Mouse (Mus musculus) hindbrain, embryonic 16.5 days (tissue): ENCODE measurements around the gene Ubl4b. TPM values are rescaled to one million over a fixed set of nuclear protein-coding genes. Genes with fewer than 3 reads are reported as not detected.

ENCODE experiments used
- ATAC-seq: fragments of 200-750 bp; cut with Nextera tagmentation; 2 replicates; pipeline ENCODE4 v1.8.0; 2017; ENCODE audit warnings: moderate TSS enrichment, moderate library complexity
- H3K27ac ChIP-seq: fragments of 300-500 bp; sonication (generic); 2 replicates; pipeline ENCODE4 v1.5.1; 2014; ENCODE audit warnings: low read depth, mild to moderate bottlenecking, control low read depth, low read length, moderate library complexity
- H3K27me3 ChIP-seq: fragments of 300-500 bp; sonication (generic); replicated peaks from 2 replicates; pipeline ENCODE4 v1.6.1; 2014; ENCODE audit warnings: low read length; ENCODE audit not compliant: control insufficient read depth, insufficient read depth
- H3K36me3 ChIP-seq: fragments of 300-500 bp; sonication (generic); 2 replicates; pipeline ENCODE4 v1.6.1; 2014; ENCODE audit warnings: mild to moderate bottlenecking, low read length, moderate library complexity, mixed read lengths; ENCODE audit not compliant: control insufficient read depth, insufficient read depth
- H3K4me1 ChIP-seq: fragments of 300-500 bp; sonication (generic); 2 replicates; pipeline ENCODE4 v1.6.1; 2014; ENCODE audit warnings: low read depth, low read length; ENCODE audit not compliant: control insufficient read depth, insufficient read depth
- H3K4me2 ChIP-seq: fragments of 300-500 bp; sonication (generic); 2 replicates; pipeline ENCODE4 v1.6.1; 2014; ENCODE audit warnings: mild to moderate bottlenecking, low read length, control low read depth, moderate library complexity
- H3K4me3 ChIP-seq: fragments of 300-500 bp; sonication (generic); 2 replicates; pipeline ENCODE4 v1.5.1; 2014; ENCODE audit warnings: mild to moderate bottlenecking, low read length, control low read depth, moderate library complexity
- H3K9ac ChIP-seq: fragments of 300-500 bp; sonication (generic); 2 replicates; pipeline ENCODE4 v1.6.1; 2014; ENCODE audit warnings: low read depth, mild to moderate bottlenecking, control low read depth, low read length, moderate library complexity
- H3K9me3 ChIP-seq: fragments of 300-500 bp; sonication (generic); 2 replicates; pipeline ENCODE4 v1.6.1; 2014; ENCODE audit warnings: mild to moderate bottlenecking, low read length, moderate library complexity; ENCODE audit not compliant: control insufficient read depth
- WGBS: fragments of 180-500 bp; shearing (Covaris S2); extraction: QIAGEN DNeasy Blood & Tissue Kit; methylation state at CpG from one replicate; pipeline ENCODE4 v1.1.7; 2014; 5-methylcytosine and 5-hydroxymethylcytosine counted together
- polyA plus RNA-seq: library from polyadenylated mRNA; unstranded; fragments of >200 nt; fragmentation: Nextera tagmentation; extraction: Ambion mirVana; gene quantifications from 2 replicates; pipeline ENCODE4 v1.2.1, GENCODE M21; 2015

The Ubl4b gene
- polyA plus RNA-seq, 1 experiment from 2014 or later = not detected

GRCm38 (mm10) chr3:107558740-107559139, 3.9 kb upstream of the Ubl4b start:
- no peak overlapping the region for H3K4me2 ChIP-seq
- no peaks in the 10 kb centered on the region for H3K36me3 ChIP-seq
- no peak overlapping the region for H3K27ac ChIP-seq
- H3K9me3 ChIP-seq = no peaks in the 10 kb centered on the region
- no peaks in the 10 kb centered on the region for H3K27me3 ChIP-seq
- ATAC-seq = peak; percentile 13; the same call in 1 of the 2 replicates
- H3K9ac ChIP-seq = no peak overlapping the region
- H3K4me3 ChIP-seq = no peak overlapping the region
- H3K4me1 ChIP-seq = no peaks in the 10 kb centered on the region
- WGBS = 40% methylated on average over 2 of the region's 3 CpGs

- Histone ChIP-seq H3K9ac (no peak overlapping the region), H3K4me3 (no peak overlapping the region), H3K36me3 (no peaks in the 10 kb centered on the region), H3K9me3 (no peaks in the 10 kb centered on the region), H3K27ac (no peak overlapping the region), H3K27me3 (no peaks in the 10 kb centered on the region), H3K4me2 (no peak overlapping the region), H3K4me1 (peaks cover 12% of the 10 kb centered on the region)
- 0 out of 2 replicates have a peak, but pooled peaks have one; percentile 9 for ATAC-seq
- 73% methylated on average over 17 of the region's 17 CpGs for WGBS
These were observed 4.3 kb downstream of the Ubl4b start for GRCm38 (mm10) chr3:107550409-107551049.

- Histone ChIP-seq H3K27me3 (no peaks in the 10 kb centered on the region), H3K9ac (no peak overlapping the region), H3K36me3 (no peaks in the 10 kb centered on the region), H3K4me3 (no peak overlapping the region), H3K9me3 (no peaks in the 10 kb centered on the region), H3K27ac (no peak overlapping the region), H3K4me2 (no peak overlapping the region), H3K4me1 (peaks cover 6% of the 10 kb centered on the region; the same call in 1 of the 2 replicates)
- 30% methylated on average over 2 of the region's 2 CpGs for WGBS
- ATAC-seq = peak; percentile 84
These were observed 7.9 kb downstream of the Ubl4b start for GRCm38 (mm10) chr3:107546956-107547355.

GRCm38 (mm10) chr3:107545716-107546412, 9.0 kb downstream of the Ubl4b start:
- Histone ChIP-seq H3K4me3 (no peak overlapping the region), H3K4me2 (no peak overlapping the region), H3K9me3 (no peaks in the 10 kb centered on the region), H3K9ac (no peak overlapping the region), H3K4me1 (peaks cover 6% of the 10 kb centered on the region; the same call in 1 of the 2 replicates), H3K27ac (0 out of 2 replicates have a peak overlapping the region, but pooled peaks have one; percentile 12), H3K36me3 (no peaks in the 10 kb centered on the region), H3K27me3 (no peaks in the 10 kb centered on the region)
- WGBS = 59% methylated on average over 10 of the region's 10 CpGs
- no peak; the same call in 1 of the 2 replicates for ATAC-seq

GRCm38 (mm10) chr3:107545278-107545677, 9.6 kb downstream of the Ubl4b start:
- 65% methylated on average over 5 of the region's 5 CpGs for WGBS
- Histone ChIP-seq H3K36me3 (no peaks in the 10 kb centered on the region), H3K4me3 (no peak overlapping the region), H3K27me3 (no peaks in the 10 kb centered on the region), H3K9me3 (no peaks in the 10 kb centered on the region), H3K27ac (0 out of 2 replicates have a peak overlapping the region, but pooled peaks have one; percentile 12), H3K9ac (no peak overlapping the region), H3K4me1 (peaks cover 6% of the 10 kb centered on the region; the same call in 1 of the 2 replicates), H3K4me2 (no peak overlapping the region)
- ATAC-seq = no peak

GRCm38 (mm10) chr3:107543158-107544080, 11.5 kb downstream of the Ubl4b start:
- Histone ChIP-seq H3K4me1 (peaks cover 6% of the 10 kb centered on the region; the same call in 1 of the 2 replicates), H3K27me3 (no peaks in the 10 kb centered on the region), H3K27ac (no peak overlapping the region), H3K9ac (no peak overlapping the region), H3K4me3 (no peak overlapping the region), H3K4me2 (no peak overlapping the region), H3K36me3 (no peaks in the 10 kb centered on the region), H3K9me3 (no peaks in the 10 kb centered on the region)
- ATAC-seq = no peak
- WGBS = 79% methylated on average over 8 of the region's 8 CpGs

- no peaks in the 10 kb centered on the region for H3K9me3 ChIP-seq
- H3K27me3 ChIP-seq = no peaks in the 10 kb centered on the region
- no peaks in the 10 kb centered on the region for H3K36me3 ChIP-seq
- 61% methylated on average over 4 of the region's 4 CpGs for whole genome bisulfite sequencing
- no peak for ATAC-seq
- no peak overlapping the region for H3K27ac ChIP-seq
- peaks cover 6% of the 10 kb centered on the region; the same call in 1 of the 2 replicates for H3K4me1 ChIP-seq
- no peak overlapping the region for H3K9ac ChIP-seq
- H3K4me2 ChIP-seq = no peak overlapping the region
- H3K4me3 ChIP-seq = no peak overlapping the region
These were observed 12.3 kb downstream of the Ubl4b start for GRCm38 (mm10) chr3:107542584-107542983.

GRCm38 (mm10) chr3:107537504-107537889, 17.4 kb downstream of the Ubl4b start:
- no peaks in the 10 kb centered on the region for H3K9me3 ChIP-seq
- ATAC-seq = peak; percentile 35; the same call in 1 of the 2 replicates
- H3K4me1 ChIP-seq = peaks cover 8% of the 10 kb centered on the region; the same call in 1 of the 2 replicates
- WGBS = 19% methylated on average over 8 of the region's 8 CpGs
- H3K36me3 ChIP-seq = no peaks in the 10 kb centered on the region
- peak overlapping the region; percentile 78 for H3K27ac ChIP-seq
- peak overlapping the region; percentile 58; the same call in 1 of the 2 replicates for H3K9ac ChIP-seq
- H3K4me3 ChIP-seq = no peak overlapping the region
- H3K27me3 ChIP-seq = no peaks in the 10 kb centered on the region
- peak overlapping the region; percentile 51 for H3K4me2 ChIP-seq
